Mouse (Mus musculus) kidney, adult 10 weeks (tissue): ENCODE data around the gene Cyp3a44. TPM values are rescaled to one million over a fixed set of nuclear protein-coding genes. Genes with fewer than 3 reads are reported as not detected.

Experiments used
- polyA plus RNA-seq: library from polyadenylated mRNA; stranded (reverse); fragments of 350-450 nt; fragmentation: Illumina TruSeq; extraction: RNeasy Lipid Tissue Mini Kit (QIAGEN cat#74804); gene quantifications from one replicate; pipeline ENCODE4 v1.2.3, GENCODE M21; 2014; ENCODE audit warnings: low read depth, low replicate concordance

Cyp3a44 gene
- polyA plus RNA-seq = not detected

DNA sequence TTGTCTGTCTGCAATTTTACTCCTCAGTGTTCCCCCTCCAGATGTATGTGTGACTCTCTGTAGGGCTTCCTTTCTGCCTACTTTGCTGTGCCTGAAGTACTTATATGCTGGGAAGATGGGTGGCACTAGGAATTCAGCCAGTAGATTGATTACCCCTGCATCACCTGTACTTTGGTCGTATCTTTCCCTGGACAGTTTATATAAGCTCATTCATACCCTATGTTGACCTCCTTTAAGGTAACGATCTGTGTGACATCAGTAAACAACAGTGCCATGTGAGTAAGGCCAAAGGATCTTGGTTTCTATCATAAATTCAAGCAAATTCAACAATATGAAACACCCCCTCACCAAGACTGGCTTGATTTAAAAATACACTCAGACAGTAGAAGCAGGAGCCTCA is at the start of gene Cyp3a44:
Gene Cyp3a44 (minus strand): TSS at position 79 of the 400 bp plus-strand sequence.

Other genes starting within 250 kb of the Cyp3a44 start
- gene Cyp3a41b, start 221.1 kb downstream of the Cyp3a44 start, polyA plus RNA-seq = not detected
- 0.20 TPM for gene Cyp3a41a, start 85.7 kb downstream of the Cyp3a44 start, polyA plus RNA-seq
- gene Cyp3a11, start 74.1 kb upstream of the Cyp3a44 start, polyA plus RNA-seq = 4.0 TPM
- gene Cyp3a25, start 203.7 kb upstream of the Cyp3a44 start, polyA plus RNA-seq = 0.61 TPM